Comparison of ENCODE assay signal across 12 mouse cellular contexts in the genomic region with DNA sequence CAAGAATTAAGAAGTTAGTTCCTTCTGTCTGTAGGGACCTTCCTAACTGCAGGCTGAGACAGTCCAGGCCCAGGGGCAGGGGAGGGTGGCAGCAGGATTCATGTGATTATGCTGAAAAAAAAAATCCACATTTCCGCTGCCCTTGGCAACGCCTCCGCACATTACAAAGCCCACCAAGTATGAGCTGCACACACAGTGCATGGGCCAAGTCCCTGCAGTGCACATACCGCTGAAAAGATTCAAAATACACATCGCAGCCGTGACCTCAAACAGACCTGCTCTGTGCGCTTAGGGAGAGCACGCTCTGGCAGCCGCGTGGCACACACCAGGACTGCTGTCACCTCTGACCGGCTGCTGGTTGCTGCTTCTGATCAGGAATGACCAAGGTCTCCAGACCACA.
DNase-seq lines count a peak whose midpoint lies in the region; ATAC-seq and TF ChIP-seq lines count a peak whose summit lies in the region.
"Had no signal": no experiment of that assay in that cellular context is flagged by ENCODE, and none has a peak within 500 bp of the region (broad histone marks: within the 10 kb centered on the region; RNA-seq: fewer than 3 reads in every experiment).

No protein-coding gene starts in this region.

- H3K9me3 ChIP-seq in heart, embryonic 13.5 days, result no peaks in the 10 kb centered on the region
- H3K9me3 ChIP-seq in forebrain, embryonic 15.5 days, result no peaks in the 10 kb centered on the region
- no peaks in the 10 kb centered on the region for H3K9me3 ChIP-seq in limb, embryonic 12.5 days
- H3K9me3 ChIP-seq: liver, embryonic 13.5 days had no signal

- H3K4me2 ChIP-seq in heart, embryonic 13.5 days, result no peak overlapping the region
- H3K4me2 ChIP-seq in forebrain, embryonic 15.5 days (replicated peaks), result no peak overlapping the region
- H3K4me2 ChIP-seq in limb, embryonic 12.5 days, result no peak overlapping the region
- H3K4me2 ChIP-seq: liver, embryonic 13.5 days had no signal

- peak overlapping the region; percentile 45; the same call in 1 of the 2 replicates for H3K27ac ChIP-seq in heart, embryonic 13.5 days (replicated peaks)
- H3K27ac ChIP-seq in forebrain, embryonic 15.5 days (replicated peaks), result peak overlapping the region; percentile 62
- 0 out of 2 replicates have a peak overlapping the region, but pooled peaks have one; percentile 12 for H3K27ac ChIP-seq in limb, embryonic 12.5 days
- H3K27ac ChIP-seq in small intestine, adult 2 months (ENCODE audit: insufficient read depth, low read depth, low read length), result peak overlapping the region; percentile 11; the same call in 1 of the 2 replicates
- H3K27ac ChIP-seq: liver, embryonic 13.5 days had no signal

- H3K36me3 ChIP-seq in heart, embryonic 13.5 days, result peaks cover 6% of the 10 kb centered on the region; the same call in 1 of the 2 replicates
- H3K36me3 ChIP-seq in forebrain, embryonic 15.5 days, result no peaks in the 10 kb centered on the region
- H3K36me3 ChIP-seq in limb, embryonic 12.5 days, result no peaks in the 10 kb centered on the region
- no peaks in the 10 kb centered on the region for H3K36me3 ChIP-seq in small intestine, adult 2 months (ENCODE audit: control insufficient read depth, insufficient read depth, low read length)
- H3K36me3 ChIP-seq: liver, embryonic 13.5 days had no signal

- H3K27me3 ChIP-seq in heart, embryonic 13.5 days (replicated peaks), result 0 out of 2 replicates have a peak, but pooled peaks cover 2% of the 10 kb centered on the region
- no peaks in the 10 kb centered on the region for H3K27me3 ChIP-seq in forebrain, embryonic 15.5 days
- no peaks in the 10 kb centered on the region; the same call in 1 of the 2 replicates for H3K27me3 ChIP-seq in limb, embryonic 12.5 days
- no peaks in the 10 kb centered on the region for H3K27me3 ChIP-seq in small intestine, adult 2 months (ENCODE audit: control insufficient read depth, insufficient read depth, low read length)
- H3K27me3 ChIP-seq: liver, embryonic 13.5 days; Patski had no signal

- H3K9ac ChIP-seq in heart, embryonic 13.5 days, result peak overlapping the region; percentile 37; the same call in 1 of the 2 replicates
- H3K9ac ChIP-seq in forebrain, embryonic 15.5 days (replicated peaks), result no peak overlapping the region
- H3K9ac ChIP-seq in limb, embryonic 12.5 days (replicated peaks), result no peak overlapping the region
- H3K9ac ChIP-seq: liver, embryonic 13.5 days had no signal

- DNase-seq in heart, adult 18-20 months, result no peak
- no peak for DNase-seq in left cerebral cortex, postnatal 14 days (ENCODE audit: low spot score in 2 of 2)
- DNase-seq in spleen, adult 18-20 months, result no peak
- DNase-seq in right cerebral cortex, adult 18-20 months, result no peak
- DNase-seq: adrenal gland, postnatal 14 days; cerebellum, adult 8-10 months; liver, embryonic 13.5 days had no signal

- no peak overlapping the region for H3K4me3 ChIP-seq in heart, embryonic 13.5 days
- no peak overlapping the region for H3K4me3 ChIP-seq in forebrain, embryonic 15.5 days
- no peak overlapping the region for H3K4me3 ChIP-seq in limb, embryonic 12.5 days (replicated peaks)
- H3K4me3 ChIP-seq in small intestine, adult 2 months (ENCODE audit: low read depth, low read length), result no peak overlapping the region
- H3K4me3 ChIP-seq: liver, embryonic 13.5 days had no signal

- TF ChIP-seq CTCF in small intestine, adult 2 months (IDR thresholded peaks at IDR 0.05; ENCODE audit: extremely low read depth, insufficient read length, insufficient replicate concordance, low read depth, low read length), result no peak

- 72% methylated on average over 11 of the region's 11 CpGs for WGBS in heart, embryonic 13.5 days
- 45% methylated on average over 11 of the region's 11 CpGs for WGBS in forebrain, embryonic 15.5 days
- WGBS in limb, embryonic 12.5 days, result 75% methylated on average over 11 of the region's 11 CpGs
- 61% methylated on average over 11 of the region's 11 CpGs for WGBS in small intestine, adult 2 months

- H3K4me1 ChIP-seq in heart, embryonic 13.5 days, result peaks cover 61% of the 10 kb centered on the region
- H3K4me1 ChIP-seq in forebrain, embryonic 15.5 days, result peaks cover 20% of the 10 kb centered on the region
- H3K4me1 ChIP-seq in limb, embryonic 12.5 days (replicated peaks), result peaks cover 99% of the 10 kb centered on the region
- peaks cover 9% of the 10 kb centered on the region for H3K4me1 ChIP-seq in small intestine, adult 2 months (ENCODE audit: control insufficient read depth, insufficient read depth, insufficient read length, low read length)
- H3K4me1 ChIP-seq: liver, embryonic 13.5 days had no signal

- intact Hi-C loops in left cerebral cortex, postnatal 14 days (cut with DNase I), result no loop called here

- ATAC-seq in heart, embryonic 13.5 days (ENCODE audit: extremely low read depth, insufficient number of reproducible peaks, low FRiP score, low TSS enrichment), result no peak
- ATAC-seq in forebrain, embryonic 15.5 days (replicated peaks), result peak; percentile 27
- no peak for ATAC-seq in limb, embryonic 12.5 days (ENCODE audit: insufficient number of reproducible peaks, insufficient read depth, low FRiP score, low TSS enrichment, low read depth)
- ATAC-seq: Patski had no signal

- no peak for TF ChIP-seq POLR2A in small intestine, adult 2 months (IDR thresholded peaks at IDR 0.05; ENCODE audit: low read depth, low read length)

Comparison
In these comparisons a context has a peak if more than half of its experiments do, and no peak if none do; other contexts are left out.
1. H3K27ac ChIP-seq: peak in every context shown above with its lines; median percentile 62 in forebrain, embryonic 15.5 days; 45 in heart, embryonic 13.5 days; 12 in limb, embryonic 12.5 days; 11 in small intestine, adult 2 months.